Mouse (Mus musculus): ENCODE measurements around the gene Enpep. TPM values are rescaled to one million over a fixed set of nuclear protein-coding genes. Genes with fewer than 3 reads are reported as not detected.

Gene Enpep
- polyA plus RNA-seq, 1 experiment: 46.6 TPM

DNA sequence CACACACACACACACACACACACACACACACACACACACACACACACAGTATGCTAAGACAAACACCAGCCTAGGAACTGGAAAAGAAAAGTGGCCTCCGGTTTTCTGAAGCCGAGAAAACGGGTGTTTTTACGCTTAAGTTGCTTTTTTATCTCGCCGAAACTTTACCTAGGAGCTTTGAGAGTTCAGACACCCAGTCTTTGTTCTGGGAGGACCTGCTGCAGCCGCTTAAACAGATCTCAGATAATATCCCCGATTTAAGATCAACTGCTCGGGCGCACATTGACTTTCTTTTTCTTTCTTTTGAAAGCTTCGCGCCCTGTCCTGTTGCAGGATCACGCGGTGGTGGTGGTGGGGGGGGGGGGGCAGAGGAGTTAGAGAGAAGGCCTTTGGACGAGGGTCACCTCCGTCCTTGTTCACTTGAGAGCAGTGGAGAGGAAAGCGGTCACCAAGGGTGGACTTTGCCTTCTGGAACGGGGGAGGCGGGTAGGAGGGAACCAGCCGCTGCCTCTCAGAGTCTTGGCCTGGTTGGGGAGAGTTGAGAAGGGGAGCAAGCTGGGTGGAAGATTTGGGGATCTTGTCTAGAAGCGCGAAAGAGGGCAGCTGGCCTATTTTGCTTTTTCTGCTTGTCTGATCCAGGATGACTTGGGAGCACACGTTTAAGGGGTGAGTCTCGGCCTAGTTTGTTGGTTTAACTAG is 111.7 kb downstream of the Enpep start:
- Histone ChIP-seq H3K4me1 (ENCODE audit: control insufficient read depth, insufficient read depth, low read length) (no peaks in the 10 kb centered on the region), H3K4me3 (replicated peaks; ENCODE audit: extremely low read depth, low read depth, low read length) (no peak overlapping the region)
- 17% methylated on average over 24 of the region's 24 CpGs for WGBS
- DNase-seq: no peak
- TF ChIP-seq POLR2A (IDR thresholded peaks at IDR 0.05; ENCODE audit: borderline replicate concordance, extremely low read depth, low read depth, low read length) (no peak), CTCF (IDR thresholded peaks at IDR 0.05; ENCODE audit: insufficient read depth, low read length) (no peak)

DNA sequence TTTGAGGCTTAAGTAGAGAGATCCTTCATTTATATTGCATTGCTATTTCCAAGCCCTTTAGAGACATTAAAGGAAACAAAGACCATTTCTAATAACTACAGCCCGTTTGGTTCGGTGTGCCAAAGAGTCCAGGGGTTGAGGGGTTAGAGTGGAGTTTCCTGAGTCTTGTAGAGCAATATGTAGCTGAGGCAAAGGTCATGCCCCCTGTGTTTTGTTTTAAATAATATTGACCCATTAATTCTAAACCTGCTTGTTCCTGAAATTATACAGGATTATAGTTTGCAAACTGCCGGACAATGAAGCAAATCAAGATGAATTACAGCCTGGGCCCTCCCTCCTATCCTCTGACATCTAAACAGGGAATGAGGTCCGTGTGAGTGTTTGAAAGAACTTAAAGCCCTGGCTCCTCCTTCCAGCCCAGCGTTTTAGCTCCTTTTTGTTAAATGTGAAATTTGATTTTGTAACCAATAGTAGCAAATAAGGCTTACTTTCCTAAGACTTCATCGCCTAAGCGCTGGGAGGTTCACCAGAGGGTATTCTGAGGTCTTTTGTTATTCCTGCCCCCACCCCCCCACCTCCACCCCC is 112.3 kb downstream of the Enpep start:
- no peak for DNase-seq
- WGBS: 16% methylated on average over 7 of the region's 7 CpGs

More for the DNA sequence above, 112.3 kb downstream of the Enpep start:
- TF ChIP-seq POLR2A (IDR thresholded peaks at IDR 0.05; ENCODE audit: borderline replicate concordance, extremely low read depth, low read depth, low read length) (no peak), CTCF (IDR thresholded peaks at IDR 0.05; ENCODE audit: insufficient read depth, low read length) (no peak)
- H3K4me3 ChIP-seq (replicated peaks; ENCODE audit: extremely low read depth, low read depth, low read length): no peak overlapping the region
- no peaks in the 10 kb centered on the region for H3K4me1 ChIP-seq (ENCODE audit: control insufficient read depth, insufficient read depth, low read length)

Other genes with a start within 250 kb of the Enpep start
- gene Pitx2, start 132.8 kb downstream of the Enpep start, polyA plus RNA-seq (2012; rRNA removed): 0.96 and 2.1 TPM in 2 replicates
- 11.3 and 25.1 TPM in 2 replicates for gene Elovl6, start 199.6 kb upstream of the Enpep start, polyA plus RNA-seq (2012; rRNA removed)

Measured in lung, adult 2 months (tissue).